Mouse (Mus musculus): ENCODE data around the gene 2310061N02Rik. TPM values are rescaled to one million over a fixed set of nuclear protein-coding genes. Genes with fewer than 3 reads are reported as not detected.

The 2310061N02Rik gene
- polyA plus RNA-seq (2021; fragmentation: Nextera tagmentation) = not detected in 2 replicates
- long read RNA-seq, experiment 1 = 0 reads
- long read RNA-seq, experiment 2 = 0 reads

GRCm38 (mm10) chr16:88707496-88708012 is at the start of gene 2310061N02Rik:
TSS of gene 2310061N02Rik (minus strand) at chr16:88707962.

GRCm38 (mm10) chr16:88751535-88751934 is 43.8 kb upstream of the 2310061N02Rik start, which contains the start of gene Krtap13:
TSS of gene Krtap13 (minus strand) at chr16:88751635.

GRCm38 (mm10) chr16:88728812-88729275 is 21.1 kb upstream of the 2310061N02Rik start, which contains the start of gene Krtap13-1:
TSS of gene Krtap13-1 (plus strand) at chr16:88728862.

GRCm38 (mm10) chr16:88671571-88671970 is 36.2 kb downstream of the 2310061N02Rik start, which contains the start of gene Krtap27-1:
TSS of gene Krtap27-1 (minus strand) at chr16:88671671.

Other genes with a start within 250 kb of the 2310061N02Rik start
- gene Cldn17, start 201.0 kb downstream of the 2310061N02Rik start, polyA plus RNA-seq (2021; fragmentation: Nextera tagmentation) = not detected in 2 replicates
- gene Cldn8, start 144.8 kb downstream of the 2310061N02Rik start, polyA plus RNA-seq (2021; fragmentation: Nextera tagmentation) = not detected in 2 replicates
- gene Krtap24-1, start 95.7 kb downstream of the 2310061N02Rik start, polyA plus RNA-seq (2021; fragmentation: Nextera tagmentation) = not detected in 2 replicates
- gene 2310079G19Rik, start 80.3 kb downstream of the 2310061N02Rik start, polyA plus RNA-seq (2021; fragmentation: Nextera tagmentation) = not detected in 2 replicates
- not detected in 2 replicates for gene Krtap26-1, start 60.2 kb downstream of the 2310061N02Rik start, polyA plus RNA-seq (2021; fragmentation: Nextera tagmentation)
- not detected in 2 replicates for gene Krtap27-1, start 36.3 kb downstream of the 2310061N02Rik start, polyA plus RNA-seq (2021; fragmentation: Nextera tagmentation)
- not detected in 2 replicates for gene Krtap13-1, start 20.9 kb upstream of the 2310061N02Rik start, polyA plus RNA-seq (2021; fragmentation: Nextera tagmentation)
- gene Krtap13, start 43.7 kb upstream of the 2310061N02Rik start, polyA plus RNA-seq (2021; fragmentation: Nextera tagmentation) = not detected in 2 replicates
- gene 2310034C09Rik, start 50.9 kb upstream of the 2310061N02Rik start, polyA plus RNA-seq (2021; fragmentation: Nextera tagmentation) = not detected in 2 replicates
- gene 2310057N15Rik, start 66.2 kb upstream of the 2310061N02Rik start, polyA plus RNA-seq (2021; fragmentation: Nextera tagmentation) = not detected in 2 replicates
- not detected in 2 replicates for gene Gm5965, start 69.9 kb upstream of the 2310061N02Rik start, polyA plus RNA-seq (2021; fragmentation: Nextera tagmentation)
- not detected in 2 replicates for gene Gm20741, start 104.3 kb upstream of the 2310061N02Rik start, polyA plus RNA-seq (2021; fragmentation: Nextera tagmentation)
- gene Krtap15, start 112.3 kb upstream of the 2310061N02Rik start, polyA plus RNA-seq (2021; fragmentation: Nextera tagmentation) = not detected in 2 replicates
- gene Krtap14, start 118.2 kb upstream of the 2310061N02Rik start, polyA plus RNA-seq (2021; fragmentation: Nextera tagmentation) = not detected in 2 replicates
- not detected in 2 replicates for gene Krtap19-1, start 161.4 kb upstream of the 2310061N02Rik start, polyA plus RNA-seq (2021; fragmentation: Nextera tagmentation)
- gene Krtap19-2, start 166.3 kb upstream of the 2310061N02Rik start, polyA plus RNA-seq (2021; fragmentation: Nextera tagmentation) = not detected in 2 replicates
- gene Krtap19-3, start 170.1 kb upstream of the 2310061N02Rik start, polyA plus RNA-seq (2021; fragmentation: Nextera tagmentation) = not detected in 2 replicates
- not detected in 2 replicates for gene Krtap19-4, start 177.1 kb upstream of the 2310061N02Rik start, polyA plus RNA-seq (2021; fragmentation: Nextera tagmentation)
- not detected in 2 replicates for gene Krtap19-5, start 188.5 kb upstream of the 2310061N02Rik start, polyA plus RNA-seq (2021; fragmentation: Nextera tagmentation)
- gene Krtap19-9b, start 224.3 kb upstream of the 2310061N02Rik start, polyA plus RNA-seq (2021; fragmentation: Nextera tagmentation) = not detected in 2 replicates

All from layer of hippocampus, adult 6 months (tissue).